Mouse (Mus musculus) intestine, postnatal 0 days (tissue): ENCODE data around the gene Uaca. TPM values are rescaled to one million over a fixed set of nuclear protein-coding genes. Genes with fewer than 3 reads are reported as not detected.
A peak's percentile ranks its signal among the peaks of the same experiment; 100 is the strongest.

Experiments
- ATAC-seq: fragments of 200-750 bp; cut with Nextera tagmentation; 2 replicates; pipeline ENCODE4 v1.8.0; 2017; ENCODE audit warnings: mild to moderate bottlenecking, moderate TSS enrichment, moderate library complexity
- H3K27ac ChIP-seq: fragments of 300-500 bp; sonication (generic); 2 replicates; pipeline ENCODE4 v1.5.1; 2014; ENCODE audit warnings: mild to moderate bottlenecking, low read depth, low read length, moderate library complexity
- H3K27me3 ChIP-seq: fragments of 300-500 bp; sonication (generic); replicated peaks from 2 replicates; pipeline ENCODE4 v1.6.1; 2014; ENCODE audit warnings: low read length, mixed read lengths; ENCODE audit not compliant: control insufficient read depth, insufficient read depth
- H3K36me3 ChIP-seq: fragments of 300-500 bp; sonication (generic); 2 replicates; pipeline ENCODE4 v1.6.1; 2014; ENCODE audit warnings: mild to moderate bottlenecking, moderate library complexity; ENCODE audit not compliant: control insufficient read depth, insufficient read depth
- H3K4me1 ChIP-seq: fragments of 300-500 bp; sonication (generic); replicated peaks from 2 replicates; pipeline ENCODE4 v1.6.1; 2014; ENCODE audit warnings: antibody characterized with exemption, low read length, mixed read lengths; ENCODE audit not compliant: control insufficient read depth, insufficient read depth
- H3K4me2 ChIP-seq: fragments of 300-500 bp; sonication (generic); replicated peaks from 2 replicates; pipeline ENCODE4 v1.6.1; 2014; ENCODE audit warnings: low read depth, mild to moderate bottlenecking, moderate library complexity
- H3K4me3 ChIP-seq: fragments of 300-500 bp; sonication (generic); 2 replicates; pipeline ENCODE4 v1.5.1; 2014; ENCODE audit warnings: low read depth, low read length
- H3K9ac ChIP-seq: fragments of 300-500 bp; sonication (generic); 2 replicates; pipeline ENCODE4 v1.6.1; 2014; ENCODE audit warnings: mild to moderate bottlenecking, low read depth, low read length
- H3K9me3 ChIP-seq: fragments of 300-500 bp; sonication (generic); 2 replicates; pipeline ENCODE4 v1.6.1; 2016; ENCODE audit warnings: mixed run types; ENCODE audit not compliant: control insufficient read depth
- CTCF ChIP-seq: sonication (generic); IDR thresholded peaks from 2 replicates; pipeline ENCODE4 v1.5.1; 2016; ENCODE audit warnings: low read depth, mild to moderate bottlenecking, control low read depth, antibody characterized with exemption, moderate library complexity
- WGBS: fragments of 180-500 bp; shearing (Covaris S2); extraction: QIAGEN DNeasy Blood & Tissue Kit; methylation state at CpG from one replicate; pipeline ENCODE4 v1.1.7; 2014; 5-methylcytosine and 5-hydroxymethylcytosine counted together
- polyA plus RNA-seq: library from polyadenylated mRNA; unstranded; fragments of >200 nt; fragmentation: Nextera tagmentation; extraction: Ambion mirVana; gene quantifications from 2 replicates; pipeline ENCODE4 v1.2.1, GENCODE M21; 2015

The Uaca gene
- polyA plus RNA-seq, 1 experiment from 2014 or later = 34.6 TPM

DNA sequence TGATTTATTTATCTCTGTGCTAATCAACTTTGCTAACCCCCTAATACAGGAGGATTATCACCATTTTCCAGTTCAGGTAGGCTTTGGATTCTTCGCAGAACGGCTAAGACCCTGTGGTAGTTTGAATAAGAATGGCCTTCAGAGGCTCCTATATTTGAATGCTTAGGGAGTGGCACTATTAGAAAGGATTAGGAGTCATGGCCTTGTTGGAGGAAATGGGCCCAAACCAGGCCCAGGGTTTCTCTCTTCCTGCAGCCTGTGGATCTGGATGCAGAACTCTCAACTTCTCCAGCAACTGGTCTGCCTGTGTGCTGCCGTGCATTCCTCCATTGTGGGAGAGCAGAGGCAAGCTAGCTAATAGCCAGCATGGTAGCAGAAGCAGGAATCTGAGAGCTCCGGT, 27.2 kb downstream of the Uaca start:
- ATAC-seq = no peak
- H3K9me3 ChIP-seq = no peaks in the 10 kb centered on the region
- H3K36me3 ChIP-seq = peaks cover 9% of the 10 kb centered on the region; the same call in 1 of the 2 replicates
- H3K4me3 ChIP-seq = no peak overlapping the region
- no peak overlapping the region for H3K9ac ChIP-seq
- no peaks in the 10 kb centered on the region for H3K27me3 ChIP-seq
- 75% methylated on average over 4 of the region's 4 CpGs for WGBS
- H3K4me1 ChIP-seq = no peaks in the 10 kb centered on the region
- H3K27ac ChIP-seq = peak overlapping the region; percentile 16; the same call in 1 of the 2 replicates
- TF ChIP-seq CTCF = no peak
- H3K4me2 ChIP-seq = no peak overlapping the region; the same call in 1 of the 2 replicates

DNA sequence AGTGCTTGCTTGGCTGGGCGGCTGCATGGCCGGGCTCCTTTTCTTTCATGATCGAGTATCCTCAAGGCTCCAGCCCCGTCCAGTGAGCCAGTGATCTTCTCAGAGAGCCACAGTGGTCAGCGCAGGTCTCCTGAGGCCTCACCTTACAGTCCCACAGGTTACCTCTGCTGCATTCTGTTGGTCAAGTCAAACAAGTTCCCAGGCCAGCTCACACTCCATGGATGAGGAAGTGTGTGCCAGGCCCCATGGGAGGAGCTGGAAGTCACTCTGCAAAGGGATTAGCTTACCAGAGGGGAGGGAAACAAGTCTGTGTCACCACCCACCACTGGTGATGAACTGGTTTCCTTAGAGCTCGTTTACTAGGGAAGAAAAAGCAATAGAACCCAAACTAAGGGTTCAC, 28.3 kb downstream of the Uaca start:
- WGBS = 79% methylated on average over 6 of the region's 6 CpGs

DNA sequence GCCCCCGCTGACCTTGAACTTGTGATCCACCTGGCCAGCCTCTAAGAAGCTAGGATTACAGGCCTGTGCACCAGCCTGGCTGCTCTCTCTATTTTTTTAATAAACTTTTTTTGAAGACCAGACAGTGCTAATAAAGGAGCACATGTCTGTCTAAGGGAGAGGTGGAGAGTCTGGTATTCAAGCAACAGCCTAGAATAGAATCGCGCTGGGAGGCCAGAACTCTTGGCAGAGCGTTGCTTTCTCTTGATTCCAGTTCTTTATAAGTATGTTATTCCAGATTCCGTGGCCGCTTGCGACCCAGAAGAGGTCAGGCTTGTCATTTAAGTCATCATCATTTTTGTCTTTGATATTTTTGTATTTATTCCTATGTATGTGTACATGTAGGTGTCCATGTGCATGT, 31.2 kb downstream of the Uaca start:
- WGBS = 93% methylated on average over 7 of the region's 7 CpGs
- H3K4me3 ChIP-seq = no peak overlapping the region
- no peak overlapping the region for H3K4me2 ChIP-seq
- H3K27ac ChIP-seq = no peak overlapping the region
- peaks cover 9% of the 10 kb centered on the region; the same call in 1 of the 2 replicates for H3K36me3 ChIP-seq
- no peak for ATAC-seq
- H3K9me3 ChIP-seq = no peaks in the 10 kb centered on the region
- H3K27me3 ChIP-seq = no peaks in the 10 kb centered on the region
- no peaks in the 10 kb centered on the region for H3K4me1 ChIP-seq
- H3K9ac ChIP-seq = no peak overlapping the region
- TF ChIP-seq CTCF = no peak

More for the DNA sequence above, 28.3 kb downstream of the Uaca start:
- no peaks in the 10 kb centered on the region for H3K27me3 ChIP-seq
- no peak overlapping the region for H3K4me3 ChIP-seq
- H3K9me3 ChIP-seq = no peaks in the 10 kb centered on the region
- H3K27ac ChIP-seq = no peak overlapping the region
- ATAC-seq = 0 out of 2 replicates have a peak, but pooled peaks have one; percentile 21
- 0 out of 2 replicates have a peak overlapping the region, but pooled peaks have one; percentile 11 for H3K9ac ChIP-seq
- peaks cover 9% of the 10 kb centered on the region; the same call in 1 of the 2 replicates for H3K36me3 ChIP-seq
- H3K4me1 ChIP-seq = no peaks in the 10 kb centered on the region
- H3K4me2 ChIP-seq = no peak overlapping the region
- TF ChIP-seq CTCF = no peak

DNA sequence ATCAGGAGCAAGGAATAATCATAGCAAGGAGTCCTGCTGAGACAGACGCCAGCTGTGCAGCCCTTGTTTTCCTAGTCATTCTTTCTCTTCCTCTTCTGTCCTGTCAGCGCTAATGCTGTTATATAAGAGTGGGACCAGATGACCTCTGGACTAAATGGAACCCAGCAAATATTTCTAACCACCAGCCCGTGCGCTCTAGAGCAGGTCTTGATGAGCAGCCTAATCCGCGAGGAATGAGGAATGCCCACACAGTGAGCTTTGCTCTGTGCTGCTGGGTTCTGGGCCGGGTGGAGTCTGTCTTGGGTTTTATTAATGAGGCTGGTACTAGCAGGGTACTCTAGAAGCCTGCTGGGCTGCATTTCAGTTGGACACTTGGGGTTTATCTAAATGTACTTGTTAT, 32.4 kb downstream of the Uaca start:
- Histone ChIP-seq H3K27me3 (no peaks in the 10 kb centered on the region), H3K4me2 (no peak overlapping the region)

DNA sequence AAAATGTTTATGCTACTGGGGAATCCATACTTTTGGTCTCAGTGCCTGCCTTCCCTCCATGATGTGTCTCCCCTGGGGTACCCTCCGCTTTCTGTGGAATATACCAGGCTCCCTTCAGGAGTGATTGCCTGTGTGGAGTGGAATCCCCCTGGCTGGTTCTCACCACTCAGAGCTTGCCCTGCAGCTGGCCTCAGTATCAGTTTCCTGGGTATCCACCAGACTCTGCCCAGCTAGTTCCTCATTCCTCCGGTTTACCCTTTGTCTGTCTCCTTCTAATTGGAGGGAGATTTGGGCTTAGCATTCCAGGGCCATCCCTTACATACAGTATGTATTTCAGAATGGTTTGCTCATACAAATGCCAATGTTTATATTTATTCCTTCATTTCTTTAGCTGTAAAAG, 33.9 kb downstream of the Uaca start:
- WGBS = 73% methylated on average over 2 of the region's 2 CpGs

More for the DNA sequence above, 32.4 kb downstream of the Uaca start:
- H3K36me3 ChIP-seq = peaks cover 1% of the 10 kb centered on the region; the same call in 1 of the 2 replicates
- WGBS = 48% methylated on average over 7 of the region's 7 CpGs
- no peaks in the 10 kb centered on the region for H3K4me1 ChIP-seq
- no peak overlapping the region for H3K27ac ChIP-seq
- TF ChIP-seq CTCF = no peak
- H3K4me3 ChIP-seq = no peak overlapping the region
- H3K9me3 ChIP-seq = no peaks in the 10 kb centered on the region
- H3K9ac ChIP-seq = no peak overlapping the region
- ATAC-seq = peak; percentile 54; the same call in 1 of the 2 replicates

DNA sequence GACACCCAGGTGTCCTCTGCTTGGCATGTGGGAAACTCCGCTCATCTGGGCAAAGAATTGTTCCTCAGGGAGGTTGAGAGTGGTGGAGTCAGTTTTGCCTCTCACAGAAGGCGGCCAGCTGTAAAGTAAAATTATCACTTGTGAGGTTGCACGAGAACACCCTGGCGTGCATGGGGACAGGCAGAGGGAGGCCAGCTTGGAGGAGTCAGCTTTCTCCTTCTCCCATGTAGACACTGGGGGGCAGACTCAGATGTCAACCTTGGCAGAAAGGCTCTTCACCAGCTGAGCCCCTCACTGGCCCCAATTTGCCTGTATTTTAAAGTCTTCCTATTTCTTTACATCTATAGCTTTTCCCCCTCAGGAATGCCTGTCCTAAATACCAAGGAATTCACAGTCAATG, 35.3 kb downstream of the Uaca start:
- no peak overlapping the region for H3K4me3 ChIP-seq
- H3K27ac ChIP-seq = no peak overlapping the region
- H3K4me2 ChIP-seq = no peak overlapping the region
- no peak for ATAC-seq
- no peak overlapping the region for H3K9ac ChIP-seq
- H3K9me3 ChIP-seq = no peaks in the 10 kb centered on the region
- no peaks in the 10 kb centered on the region for H3K4me1 ChIP-seq
- no peaks in the 10 kb centered on the region for H3K27me3 ChIP-seq
- WGBS = 49% methylated on average over 4 of the region's 4 CpGs
- 0 out of 2 replicates have a peak, but pooled peaks have one; percentile 3 for TF ChIP-seq CTCF
- no peaks in the 10 kb centered on the region for H3K36me3 ChIP-seq

More for the DNA sequence above, 33.9 kb downstream of the Uaca start:
- H3K36me3 ChIP-seq = no peaks in the 10 kb centered on the region
- no peak for TF ChIP-seq CTCF
- no peaks in the 10 kb centered on the region for H3K27me3 ChIP-seq
- H3K4me2 ChIP-seq = no peak overlapping the region
- H3K9me3 ChIP-seq = no peaks in the 10 kb centered on the region
- no peak overlapping the region for H3K4me3 ChIP-seq
- H3K4me1 ChIP-seq = no peaks in the 10 kb centered on the region
- H3K9ac ChIP-seq = no peak overlapping the region
- no peak for ATAC-seq
- H3K27ac ChIP-seq = no peak overlapping the region
